Mouse (Mus musculus): ENCODE measurements around the gene Aff1.

- no peak for TF ChIP-seq POLR2A (IDR thresholded peaks at IDR 0.05; ENCODE audit: low read depth, low read length)
- TF ChIP-seq CTCF (IDR thresholded peaks at IDR 0.05; ENCODE audit: borderline replicate concordance, insufficient read depth, low read length) = no peak
Observed at GRCm38 (mm10) chr5:103777446-103777845, 85.3 kb downstream of the Aff1 start.

Data from embryonic fibroblast, embryonic 13.5 days (primary cell).